Mouse (Mus musculus) layer of hippocampus, postnatal 36 days (tissue): ENCODE measurements around the gene Smarcal1. TPM values are rescaled to one million over a fixed set of nuclear protein-coding genes. Genes with fewer than 3 reads are reported as not detected.
A peak's percentile ranks its signal among the peaks of the same experiment; 100 is the strongest.

Experiments used
- DNase-seq, 2 experiments: peaks; one replicate each; pipeline ENCODE4 v3.0.0; 2022
- total RNA-seq, 2 experiments: library from RNA; stranded (reverse); gene quantifications; 2 replicates each; pipeline ENCODE4 v1.2.3; 2021

Gene Smarcal1
- 10 to 100 TPM; 58.8 to 63.1 TPM for total RNA-seq

- peak; percentile 96 to 97 for DNase-seq
These were observed at the start of gene Smarcal1 for GRCm38 (mm10) chr1:72582947-72583731. Smarcal1 (plus strand) TSS chr1:72583251.

GRCm38 (mm10) chr1:72533439-72533838, 49.6 kb upstream of the Smarcal1 start:
- no peak for DNase-seq

GRCm38 (mm10) chr1:72535725-72536571, 47.1 kb upstream of the Smarcal1 start:
- DNase-seq: peak; percentile 47 to 51

GRCm38 (mm10) chr1:72536611-72537351, 46.3 kb upstream of the Smarcal1 start, which contains the start of gene March4:
March4 (minus strand) TSS chr1:72536930.
- DNase-seq: peak; percentile 77 to 78

GRCm38 (mm10) chr1:72538266-72538665, 44.8 kb upstream of the Smarcal1 start:
- no peak for DNase-seq

- DNase-seq: no peak
These were observed 32.7 kb upstream of the Smarcal1 start for GRCm38 (mm10) chr1:72550317-72550716.

- no peak for DNase-seq
These were observed 26.6 kb upstream of the Smarcal1 start for GRCm38 (mm10) chr1:72556471-72556870.

- no peak for DNase-seq
These were observed 24.4 kb upstream of the Smarcal1 start for GRCm38 (mm10) chr1:72558625-72559024.

GRCm38 (mm10) chr1:72564334-72564962, 18.6 kb upstream of the Smarcal1 start:
- no peak for DNase-seq

GRCm38 (mm10) chr1:72567056-72567455, 16.0 kb upstream of the Smarcal1 start:
- DNase-seq: no peak

- no peak for DNase-seq
These were observed 14.3 kb upstream of the Smarcal1 start for GRCm38 (mm10) chr1:72568725-72569124.

GRCm38 (mm10) chr1:72574047-72574446, 9.0 kb upstream of the Smarcal1 start:
- DNase-seq: no peak

- DNase-seq: no peak
These were observed 8.4 kb upstream of the Smarcal1 start for GRCm38 (mm10) chr1:72574608-72575007.

GRCm38 (mm10) chr1:72575121-72575520, 7.9 kb upstream of the Smarcal1 start:
- no peak for DNase-seq

- DNase-seq: no peak
These were observed 5.5 kb upstream of the Smarcal1 start for GRCm38 (mm10) chr1:72577481-72577922.

GRCm38 (mm10) chr1:72578351-72578750, 4.7 kb upstream of the Smarcal1 start:
- DNase-seq: peak in 1 of 2 experiments; percentile 16

GRCm38 (mm10) chr1:72578806-72579205, 4.2 kb upstream of the Smarcal1 start:
- DNase-seq: no peak

- no peak for DNase-seq
These were observed 855 bp downstream of the Smarcal1 start for GRCm38 (mm10) chr1:72583906-72584305.

- no peak for DNase-seq
These were observed 3.2 kb downstream of the Smarcal1 start for GRCm38 (mm10) chr1:72585971-72586875.

GRCm38 (mm10) chr1:72587532-72587931, 4.5 kb downstream of the Smarcal1 start:
- no peak for DNase-seq

GRCm38 (mm10) chr1:72588763-72589162, 5.7 kb downstream of the Smarcal1 start:
- DNase-seq: no peak
